Mouse (Mus musculus): ENCODE measurements around the gene Sult6b2.

Gene Sult6b2

GRCm38 (mm10) chr6:142804402-142804801 is at the start of gene Sult6b2:
Gene Sult6b2, minus strand, starts transcription at chr6:142804502.
- no peak for DNase-seq (ENCODE audit: low read depth)

- DNase-seq (ENCODE audit: low read depth), result no peak
Observed at GRCm38 (mm10) chr6:142852419-142853377, 48.4 kb upstream of the Sult6b2 start.

GRCm38 (mm10) chr6:142850436-142850835 is 46.1 kb upstream of the Sult6b2 start:
- DNase-seq (ENCODE audit: low read depth), result no peak

- no peak for DNase-seq (ENCODE audit: low read depth)
Observed at GRCm38 (mm10) chr6:142849326-142849725, 45.0 kb upstream of the Sult6b2 start.

- no peak for DNase-seq (ENCODE audit: low read depth)
Observed at GRCm38 (mm10) chr6:142847914-142848674, 43.8 kb upstream of the Sult6b2 start.

GRCm38 (mm10) chr6:142846855-142847254 is 42.6 kb upstream of the Sult6b2 start:
- DNase-seq (ENCODE audit: low read depth), result no peak

- DNase-seq (ENCODE audit: low read depth), result no peak
Observed at GRCm38 (mm10) chr6:142845066-142845465, 40.8 kb upstream of the Sult6b2 start.

- DNase-seq (ENCODE audit: low read depth), result no peak
Observed at GRCm38 (mm10) chr6:142844061-142844460, 39.8 kb upstream of the Sult6b2 start.

- no peak for DNase-seq (ENCODE audit: low read depth)
Observed at GRCm38 (mm10) chr6:142838501-142838900, 34.2 kb upstream of the Sult6b2 start.

- no peak for DNase-seq (ENCODE audit: low read depth)
Observed at GRCm38 (mm10) chr6:142837326-142837725, 33.0 kb upstream of the Sult6b2 start.

GRCm38 (mm10) chr6:142835726-142836125 is 31.4 kb upstream of the Sult6b2 start:
- no peak for DNase-seq (ENCODE audit: low read depth)

- no peak for DNase-seq (ENCODE audit: low read depth)
Observed at GRCm38 (mm10) chr6:142834911-142835310, 30.6 kb upstream of the Sult6b2 start.

- DNase-seq (ENCODE audit: low read depth), result no peak
Observed at GRCm38 (mm10) chr6:142831706-142832105, 27.4 kb upstream of the Sult6b2 start.

GRCm38 (mm10) chr6:142831243-142831642 is 26.9 kb upstream of the Sult6b2 start:
- DNase-seq (ENCODE audit: low read depth), result peak; percentile 66

GRCm38 (mm10) chr6:142830221-142830620 is 25.9 kb upstream of the Sult6b2 start:
- no peak for DNase-seq (ENCODE audit: low read depth)

- no peak for DNase-seq (ENCODE audit: low read depth)
Observed at GRCm38 (mm10) chr6:142825449-142825848, 21.1 kb upstream of the Sult6b2 start.

GRCm38 (mm10) chr6:142823008-142823787 is 18.9 kb upstream of the Sult6b2 start:
- no peak for DNase-seq (ENCODE audit: low read depth)

GRCm38 (mm10) chr6:142818306-142818705 is 14.0 kb upstream of the Sult6b2 start:
- no peak for DNase-seq (ENCODE audit: low read depth)

- DNase-seq (ENCODE audit: low read depth), result no peak
Observed at GRCm38 (mm10) chr6:142815513-142815912, 11.2 kb upstream of the Sult6b2 start.

GRCm38 (mm10) chr6:142814495-142814921 is 10.2 kb upstream of the Sult6b2 start:
- peak; percentile 80 for DNase-seq (ENCODE audit: low read depth)

- no peak for DNase-seq (ENCODE audit: low read depth)
Observed at GRCm38 (mm10) chr6:142814011-142814410, 9.7 kb upstream of the Sult6b2 start.

- DNase-seq (ENCODE audit: low read depth), result no peak
Observed at GRCm38 (mm10) chr6:142812969-142813368, 8.7 kb upstream of the Sult6b2 start.

Measured in c-Kit-positive CD71-negative TER-119-negative erythroid progenitor cells, embryonic 14.5 days (primary cell).